Mouse (Mus musculus) embryonic facial prominence, embryonic 11.5 days (tissue): ENCODE results near the gene Fez2. TPM values are rescaled to one million over a fixed set of nuclear protein-coding genes. Genes with fewer than 3 reads are reported as not detected.
A peak's percentile ranks its signal among the peaks of the same experiment; 100 is the strongest.

ENCODE experiments used
- ATAC-seq: fragments of 200-750 bp; cut with Nextera tagmentation; replicated peaks from 2 replicates; pipeline ENCODE4 v1.8.0; 2017; ENCODE audit warnings: low read depth; ENCODE audit not compliant: insufficient number of reproducible peaks, low FRiP score, low TSS enrichment
- DNase-seq: peaks from one replicate; pipeline ENCODE4 v3.0.0-alpha.2; 2015; ENCODE audit warnings: low spot score
- H3K27ac ChIP-seq: fragments of 300-500 bp; sonication (generic); replicated peaks from 2 replicates; pipeline ENCODE4 v1.5.1; 2014; ENCODE audit warnings: mild to moderate bottlenecking, low read depth, low read length, control low read depth
- H3K27me3 ChIP-seq: fragments of 300-500 bp; sonication (generic); 2 replicates; pipeline ENCODE4 v1.6.1; 2014; ENCODE audit warnings: mild to moderate bottlenecking, low read length, moderate library complexity, mixed read lengths; ENCODE audit not compliant: control insufficient read depth, insufficient read depth
- H3K36me3 ChIP-seq: fragments of 300-500 bp; sonication (generic); replicated peaks from 2 replicates; pipeline ENCODE4 v1.6.1; 2014; ENCODE audit warnings: low read depth, mild to moderate bottlenecking, low read length, moderate library complexity, mixed read lengths; ENCODE audit not compliant: control insufficient read depth, insufficient read depth
- H3K4me1 ChIP-seq: fragments of 300-500 bp; sonication (generic); 2 replicates; pipeline ENCODE4 v1.6.1; 2014; ENCODE audit warnings: low read length, mixed read lengths; ENCODE audit not compliant: control insufficient read depth, insufficient read depth
- H3K4me2 ChIP-seq: fragments of 300-500 bp; sonication (generic); 2 replicates; pipeline ENCODE4 v1.6.1; 2014; ENCODE audit warnings: low read depth, mild to moderate bottlenecking, control low read depth, low read length, moderate library complexity
- H3K4me3 ChIP-seq: fragments of 300-500 bp; sonication (generic); 2 replicates; pipeline ENCODE4 v1.5.1; 2014; ENCODE audit warnings: low read depth, low read length, control low read depth
- H3K9ac ChIP-seq: fragments of 300-500 bp; sonication (generic); replicated peaks from 2 replicates; pipeline ENCODE4 v1.6.1; 2014; ENCODE audit warnings: mild to moderate bottlenecking, control low read depth, low read length
- H3K9me3 ChIP-seq: fragments of 300-500 bp; sonication (generic); replicated peaks from 2 replicates; pipeline ENCODE4 v1.6.1; 2016; ENCODE audit warnings: mild to moderate bottlenecking, low read length, inconsistent platforms, mixed read lengths; ENCODE audit not compliant: control insufficient read depth
- WGBS: fragments of 180-500 bp; shearing (Covaris S2); extraction: QIAGEN DNeasy Blood & Tissue Kit; methylation state at CpG from one replicate; pipeline ENCODE4 v1.1.7; 2014; 5-methylcytosine and 5-hydroxymethylcytosine counted together
- polyA plus RNA-seq: library from polyadenylated mRNA; unstranded; fragments of >200 nt; fragmentation: Nextera tagmentation; extraction: Ambion mirVana; gene quantifications from 2 replicates; pipeline ENCODE4 v1.2.1, GENCODE M21; 2014

Gene Fez2
- polyA plus RNA-seq, 1 experiment from 2014 or later: 46.1 TPM

- H3K9me3 ChIP-seq: no peaks in the 10 kb centered on the region
- no peaks in the 10 kb centered on the region for H3K36me3 ChIP-seq
- no peak overlapping the region for H3K27ac ChIP-seq
- H3K4me2 ChIP-seq: no peak overlapping the region
- no peak overlapping the region for H3K4me3 ChIP-seq
- DNase-seq (no peak), ATAC-seq (0 out of 2 replicates have a peak, but pooled peaks have one; percentile 37)
- no peaks in the 10 kb centered on the region for H3K27me3 ChIP-seq
- no peak overlapping the region for H3K9ac ChIP-seq
- no peaks in the 10 kb centered on the region for H3K4me1 ChIP-seq
- 79% methylated on average over 7 of the region's 7 CpGs for WGBS
Observed at GRCm38 (mm10) chr17:78358251-78358726, 59.7 kb downstream of the Fez2 start.

GRCm38 (mm10) chr17:78357753-78358152 lies 60.2 kb downstream of the Fez2 start:
- Histone ChIP-seq H3K9ac (no peak overlapping the region), H3K27ac (no peak overlapping the region), H3K4me1 (no peaks in the 10 kb centered on the region), H3K27me3 (no peaks in the 10 kb centered on the region), H3K4me2 (no peak overlapping the region), H3K9me3 (no peaks in the 10 kb centered on the region), H3K4me3 (no peak overlapping the region), H3K36me3 (no peaks in the 10 kb centered on the region)
- DNase-seq (no peak), ATAC-seq (no peak)
- 67% methylated on average over 4 of the region's 4 CpGs for WGBS

- Histone ChIP-seq H3K4me2 (no peak overlapping the region), H3K27ac (no peak overlapping the region), H3K9ac (no peak overlapping the region), H3K36me3 (no peaks in the 10 kb centered on the region), H3K4me1 (no peaks in the 10 kb centered on the region), H3K27me3 (no peaks in the 10 kb centered on the region), H3K4me3 (no peak overlapping the region), H3K9me3 (no peaks in the 10 kb centered on the region)
- ATAC-seq (no peak), DNase-seq (no peak)
- 75% methylated on average over 8 of the region's 8 CpGs for WGBS
Observed at GRCm38 (mm10) chr17:78355611-78356010, 62.3 kb downstream of the Fez2 start.

- no peak for ATAC-seq
Observed at GRCm38 (mm10) chr17:78354871-78355270, 63.1 kb downstream of the Fez2 start.

GRCm38 (mm10) chr17:78354411-78354810 lies 63.5 kb downstream of the Fez2 start:
- no peaks in the 10 kb centered on the region for H3K4me1 ChIP-seq
- ATAC-seq (no peak), DNase-seq (no peak)
- H3K4me2 ChIP-seq: no peak overlapping the region
- H3K9ac ChIP-seq: no peak overlapping the region
- H3K36me3 ChIP-seq: no peaks in the 10 kb centered on the region
- H3K27me3 ChIP-seq: no peaks in the 10 kb centered on the region
- WGBS: 79% methylated on average over 2 of the region's 2 CpGs
- H3K9me3 ChIP-seq: no peaks in the 10 kb centered on the region
- H3K4me3 ChIP-seq: no peak overlapping the region
- H3K27ac ChIP-seq: no peak overlapping the region

More at GRCm38 (mm10) chr17:78354871-78355270, 63.1 kb downstream of the Fez2 start:
- Histone ChIP-seq H3K36me3 (no peaks in the 10 kb centered on the region), H3K9ac (no peak overlapping the region), H3K4me2 (no peak overlapping the region), H3K27me3 (no peaks in the 10 kb centered on the region), H3K9me3 (no peaks in the 10 kb centered on the region), H3K4me3 (no peak overlapping the region), H3K27ac (no peak overlapping the region), H3K4me1 (no peaks in the 10 kb centered on the region)
- no peak for DNase-seq
- WGBS: 84% methylated on average over 12 of the region's 12 CpGs

- H3K4me1 ChIP-seq: no peaks in the 10 kb centered on the region
- H3K4me2 ChIP-seq: no peak overlapping the region
- 78% methylated on average over 3 of the region's 3 CpGs for WGBS
- ATAC-seq (no peak), DNase-seq (no peak)
- no peaks in the 10 kb centered on the region for H3K27me3 ChIP-seq
- no peaks in the 10 kb centered on the region for H3K9me3 ChIP-seq
- H3K9ac ChIP-seq: no peak overlapping the region
- no peak overlapping the region for H3K4me3 ChIP-seq
- no peak overlapping the region for H3K27ac ChIP-seq
- no peaks in the 10 kb centered on the region for H3K36me3 ChIP-seq
Observed at GRCm38 (mm10) chr17:78352500-78352855, 65.5 kb downstream of the Fez2 start.

GRCm38 (mm10) chr17:78351676-78352499 lies 66.1 kb downstream of the Fez2 start:
- Histone ChIP-seq H3K4me1 (no peaks in the 10 kb centered on the region), H3K27me3 (no peaks in the 10 kb centered on the region), H3K27ac (no peak overlapping the region), H3K9me3 (no peaks in the 10 kb centered on the region), H3K36me3 (no peaks in the 10 kb centered on the region), H3K4me3 (no peak overlapping the region), H3K9ac (no peak overlapping the region), H3K4me2 (no peak overlapping the region)
- DNase-seq: no peak
- WGBS: 75% methylated on average over 12 of the region's 12 CpGs
- ATAC-seq: no peak

GRCm38 (mm10) chr17:78347111-78347801 lies 70.7 kb downstream of the Fez2 start:
- Histone ChIP-seq H3K4me3 (no peak overlapping the region), H3K36me3 (no peaks in the 10 kb centered on the region), H3K27ac (no peak overlapping the region), H3K4me1 (no peaks in the 10 kb centered on the region), H3K9me3 (no peaks in the 10 kb centered on the region), H3K9ac (no peak overlapping the region), H3K27me3 (no peaks in the 10 kb centered on the region), H3K4me2 (no peak overlapping the region)
- DNase-seq (no peak), ATAC-seq (no peak)
- 96% methylated on average over 17 of the region's 17 CpGs for WGBS
